Mouse (Mus musculus) stomach, embryonic 14.5 days (tissue): Measurements from ENCODE around the gene Cenpt. TPM values are rescaled to one million over a fixed set of nuclear protein-coding genes. Genes with fewer than 3 reads are reported as not detected.

Experiments
- ATAC-seq: fragments of 200-750 bp; cut with Nextera tagmentation; 2 replicates; pipeline ENCODE4 v1.8.0; 2017; ENCODE audit warnings: low read depth, moderate TSS enrichment; ENCODE audit not compliant: insufficient number of reproducible peaks, insufficient read depth, low FRiP score
- H3K27ac ChIP-seq: fragments of 300-500 bp; sonication (generic); 2 replicates; pipeline ENCODE4 v1.5.1; 2014; ENCODE audit warnings: mild to moderate bottlenecking, low read length, moderate library complexity, mixed read lengths
- H3K27me3 ChIP-seq: fragments of 300-500 bp; sonication (generic); 2 replicates; pipeline ENCODE4 v1.6.1; 2014; ENCODE audit warnings: low read length, control low read depth, mixed read lengths; ENCODE audit not compliant: control insufficient read depth, insufficient read depth
- H3K36me3 ChIP-seq: fragments of 300-500 bp; sonication (generic); 2 replicates; pipeline ENCODE4 v1.6.1; 2014; ENCODE audit warnings: mild to moderate bottlenecking, control low read depth, low read length, moderate library complexity, mixed read lengths; ENCODE audit not compliant: control insufficient read depth, insufficient read depth
- H3K4me1 ChIP-seq: fragments of 300-500 bp; sonication (generic); 2 replicates; pipeline ENCODE4 v1.6.1; 2014; ENCODE audit warnings: low read length, control low read depth, mixed read lengths; ENCODE audit not compliant: control insufficient read depth, insufficient read depth
- H3K4me2 ChIP-seq: fragments of 300-500 bp; sonication (generic); replicated peaks from 2 replicates; pipeline ENCODE4 v1.6.1; 2014; ENCODE audit warnings: low read depth, low read length, control low read depth
- H3K4me3 ChIP-seq: fragments of 300-500 bp; sonication (generic); 2 replicates; pipeline ENCODE4 v1.5.1; 2014; ENCODE audit warnings: low read depth, low read length, control low read depth
- H3K9ac ChIP-seq: fragments of 300-500 bp; sonication (generic); replicated peaks from 2 replicates; pipeline ENCODE4 v1.6.1; 2014; ENCODE audit warnings: low read depth, mild to moderate bottlenecking, control low read depth, low read length, moderate library complexity, mixed read lengths
- H3K9me3 ChIP-seq: fragments of 300-500 bp; sonication (generic); 2 replicates; pipeline ENCODE4 v1.6.1; 2016; ENCODE audit warnings: low read depth, low read length, control low read depth; ENCODE audit not compliant: control insufficient read depth
- WGBS: fragments of 180-500 bp; shearing (Covaris S2); extraction: QIAGEN DNeasy Blood & Tissue Kit; methylation state at CpG from one replicate; pipeline ENCODE4 v1.1.7; 2014; 5-methylcytosine and 5-hydroxymethylcytosine counted together
- polyA plus RNA-seq: library from polyadenylated mRNA; unstranded; fragments of >200 nt; fragmentation: Nextera tagmentation; extraction: Ambion mirVana; gene quantifications from 2 replicates; pipeline ENCODE4 v1.2.1, GENCODE M21; 2014

The Cenpt gene
- polyA plus RNA-seq, 1 experiment from 2014 or later = 52.3 TPM

DNA sequence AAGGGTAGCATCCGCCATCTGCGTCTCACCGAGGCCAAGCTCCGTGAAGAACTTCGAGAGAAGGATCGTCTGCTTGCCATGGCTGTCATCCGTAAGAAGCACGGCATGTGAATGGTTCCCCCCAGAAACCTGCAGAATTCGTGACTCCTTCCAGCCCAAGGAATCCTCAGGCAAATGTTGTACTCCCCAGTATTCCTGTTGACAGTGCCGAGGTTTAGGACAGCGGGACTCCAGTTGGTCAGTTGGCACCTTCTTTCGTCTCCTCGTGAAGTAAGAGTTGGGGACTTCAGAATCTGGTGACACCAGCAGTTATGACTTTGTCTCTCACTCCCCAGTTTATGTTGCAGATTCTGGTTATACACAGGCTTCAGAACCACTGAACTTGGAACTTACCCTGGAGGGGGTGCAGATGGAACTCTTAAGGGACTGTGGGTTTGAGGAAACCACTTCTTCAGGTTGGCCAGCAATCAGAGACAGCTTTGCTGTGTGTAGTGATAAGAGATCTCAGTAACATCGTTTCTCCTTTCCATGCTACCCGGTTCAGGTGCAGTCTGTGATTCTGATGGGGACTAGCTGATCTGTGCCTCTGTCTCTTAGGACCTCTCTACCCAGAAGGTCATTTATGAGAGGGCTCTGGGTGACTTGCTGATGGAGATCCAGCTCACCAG, 3.2 kb upstream of the Cenpt start:
- peak overlapping the region; percentile 77 for H3K9ac ChIP-seq
- peak overlapping the region; percentile 98 for H3K4me2 ChIP-seq
- no peaks in the 10 kb centered on the region for H3K9me3 ChIP-seq
- peak overlapping the region; percentile 87 for H3K27ac ChIP-seq
- H3K4me1 ChIP-seq = peaks cover 20% of the 10 kb centered on the region
- peak overlapping the region; percentile 67 for H3K4me3 ChIP-seq
- ATAC-seq = no peak
- H3K27me3 ChIP-seq = no peaks in the 10 kb centered on the region
- peaks cover 4% of the 10 kb centered on the region for H3K36me3 ChIP-seq
- 15% methylated on average over 15 of the region's 15 CpGs for WGBS

DNA sequence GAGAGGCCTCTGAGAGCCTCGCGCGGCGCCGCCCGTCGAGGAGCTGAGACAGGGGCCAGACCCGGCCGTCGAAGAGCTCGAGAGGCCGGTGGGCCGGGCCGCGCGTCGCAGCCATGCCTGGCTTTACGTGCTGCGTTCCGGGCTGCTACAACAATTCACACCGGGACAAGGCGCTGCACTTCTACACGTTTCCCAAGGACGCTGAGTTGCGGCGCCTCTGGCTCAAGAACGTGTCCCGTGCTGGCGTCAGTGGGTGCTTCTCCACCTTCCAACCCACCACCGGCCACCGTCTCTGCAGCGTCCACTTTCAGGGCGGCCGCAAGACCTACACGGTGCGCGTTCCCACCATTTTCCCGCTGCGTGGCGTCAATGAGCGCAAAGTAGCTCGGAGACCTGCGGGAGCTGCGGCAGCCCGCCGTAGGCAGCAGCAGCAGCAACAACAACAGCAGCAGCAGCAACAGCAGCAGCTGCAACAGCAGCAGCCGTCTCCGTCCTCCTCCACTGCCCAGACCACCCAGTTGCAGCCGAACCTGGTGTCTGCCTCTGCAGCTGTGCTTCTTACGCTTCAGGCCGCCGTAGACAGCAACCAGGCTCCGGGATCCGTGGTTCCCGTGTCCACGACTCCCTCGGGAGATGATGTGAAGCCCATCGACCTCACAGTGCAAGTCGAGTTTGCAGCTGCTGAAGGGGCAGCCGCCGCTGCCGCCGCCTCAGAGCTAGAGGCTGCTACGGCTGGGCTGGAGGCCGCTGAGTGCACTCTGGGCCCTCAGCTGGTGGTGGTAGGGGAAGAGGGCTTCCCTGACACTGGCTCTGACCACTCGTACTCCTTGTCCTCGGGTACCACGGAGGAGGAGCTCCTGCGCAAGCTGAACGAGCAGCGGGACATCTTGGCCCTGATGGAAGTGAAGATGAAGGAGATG, 2.4 kb upstream of the Cenpt start:
- Histone ChIP-seq H3K4me1 (peaks cover 24% of the 10 kb centered on the region), H3K27ac (peak overlapping the region; percentile 87)
- under 1% methylated on average over 71 of the region's 71 CpGs for WGBS

DNA sequence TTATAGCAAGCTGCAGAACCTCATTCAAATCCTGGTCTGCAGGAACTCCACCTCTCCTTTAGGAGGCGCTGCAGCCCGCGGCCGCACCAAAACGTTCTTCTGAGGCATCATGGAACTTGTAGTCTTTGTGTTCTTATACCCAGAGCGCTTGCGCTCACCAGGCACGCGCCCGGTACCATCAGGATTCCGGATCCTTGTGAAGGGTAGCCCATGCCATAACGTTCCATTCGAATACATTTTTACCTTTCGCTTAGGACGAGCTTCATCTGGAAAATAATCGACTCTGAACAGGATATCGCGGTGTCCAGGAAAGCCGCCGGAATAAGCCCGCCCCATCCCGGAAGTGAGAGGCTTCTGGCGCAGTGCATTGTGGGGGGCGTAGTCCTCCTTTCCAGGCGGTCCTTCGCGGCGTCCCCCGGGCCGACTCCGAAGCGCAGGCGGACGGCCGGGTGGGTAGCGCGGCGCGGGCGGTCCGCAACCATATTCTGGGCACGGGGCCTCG, 1.7 kb upstream of the Cenpt start, which contains the start of gene Thap11:
Gene Thap11 (plus strand): TSS at position 418 of the 502 bp plus-strand sequence.
- ATAC-seq = peak; percentile 90

More for the DNA sequence above, 2.4 kb upstream of the Cenpt start:
- H3K4me2 ChIP-seq = peak overlapping the region; percentile 98
- no peaks in the 10 kb centered on the region for H3K27me3 ChIP-seq
- H3K4me3 ChIP-seq = peak overlapping the region; percentile 67
- peak overlapping the region; percentile 77 for H3K9ac ChIP-seq
- no peaks in the 10 kb centered on the region for H3K9me3 ChIP-seq
- H3K36me3 ChIP-seq = peaks cover 4% of the 10 kb centered on the region
- no peak for ATAC-seq

DNA sequence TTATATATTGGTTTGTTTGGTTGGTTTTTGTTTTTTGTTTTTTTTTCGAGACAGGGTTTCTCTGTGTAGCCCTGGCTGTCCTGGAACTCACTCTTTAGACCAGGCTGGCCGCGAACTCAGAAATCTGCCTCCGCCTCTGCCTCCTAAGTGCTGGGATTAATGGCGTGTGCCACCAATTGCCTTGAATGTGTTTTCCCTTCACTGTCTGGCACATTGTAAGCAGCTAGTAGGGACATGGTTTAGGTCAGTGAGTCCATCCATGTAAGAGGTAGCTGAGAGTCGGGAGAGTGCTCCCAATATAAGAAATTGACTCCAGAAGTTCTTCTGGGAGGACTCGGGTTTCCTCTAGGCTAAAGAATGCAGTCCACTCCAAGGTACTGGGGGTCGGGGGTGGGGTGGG, 1.2 kb upstream of the Cenpt start:
- no peaks in the 10 kb centered on the region for H3K9me3 ChIP-seq
- WGBS = 28% methylated on average over 8 of the region's 8 CpGs
- peaks cover 4% of the 10 kb centered on the region for H3K36me3 ChIP-seq
- H3K27ac ChIP-seq = no peak overlapping the region
- no peak for ATAC-seq
- H3K4me3 ChIP-seq = peak overlapping the region; percentile 67
- H3K4me1 ChIP-seq = peaks cover 20% of the 10 kb centered on the region
- peak overlapping the region; percentile 29; the same call in 1 of the 2 replicates for H3K4me2 ChIP-seq
- H3K27me3 ChIP-seq = no peaks in the 10 kb centered on the region
- no peak overlapping the region for H3K9ac ChIP-seq

More for the DNA sequence above, 1.7 kb upstream of the Cenpt start, which contains the start of gene Thap11:
- peaks cover 25% of the 10 kb centered on the region for H3K4me1 ChIP-seq
- peak within 1 kb of the TSS; percentile 77 for H3K9ac ChIP-seq
- H3K36me3 ChIP-seq = peaks cover 4% of the 10 kb centered on the region
- under 1% methylated on average over 43 of the region's 43 CpGs for WGBS
- peak within 1 kb of the TSS; percentile 67 for H3K4me3 ChIP-seq
- H3K27ac ChIP-seq = peak within 1 kb of the TSS; percentile 87
- peak within 1 kb of the TSS; percentile 98 for H3K4me2 ChIP-seq
- H3K9me3 ChIP-seq = no peaks in the 10 kb centered on the region
- no peaks in the 10 kb centered on the region for H3K27me3 ChIP-seq

DNA sequence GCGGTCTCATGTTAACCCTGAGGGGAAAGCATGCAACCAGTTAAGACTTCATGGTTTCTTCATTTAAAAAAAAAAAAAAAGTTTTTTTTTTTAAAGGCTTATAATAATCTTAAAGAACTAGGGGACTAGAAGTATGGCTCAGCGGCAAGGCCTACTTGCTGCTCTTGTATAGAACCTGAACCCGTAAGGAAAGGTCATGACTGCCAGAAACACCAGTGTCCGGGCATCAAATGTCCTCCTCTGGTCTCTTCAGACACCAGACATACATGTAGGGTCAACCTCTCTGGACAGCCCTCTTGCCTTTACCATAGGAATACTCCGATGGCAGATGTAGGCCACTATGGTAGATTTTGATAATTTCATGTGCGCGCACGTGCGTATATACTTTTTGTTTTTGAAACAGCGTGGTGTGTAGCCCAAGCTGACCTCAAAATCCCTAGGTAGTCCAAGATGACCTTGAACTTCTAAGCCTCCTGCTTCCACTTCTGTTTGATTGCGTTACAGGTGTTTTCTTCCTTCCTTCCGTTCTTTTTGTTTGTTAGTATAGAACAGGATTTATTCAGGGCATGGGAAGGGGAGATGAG, 840 bp downstream of the Cenpt start:
- ATAC-seq = no peak
- H3K27ac ChIP-seq = no peak overlapping the region
- WGBS = 78% methylated on average over 12 of the region's 12 CpGs
- H3K36me3 ChIP-seq = peaks cover 12% of the 10 kb centered on the region
- H3K4me3 ChIP-seq = peak overlapping the region; percentile 53; the same call in 1 of the 2 replicates
- no peak overlapping the region for H3K4me2 ChIP-seq
- no peaks in the 10 kb centered on the region for H3K27me3 ChIP-seq
- no peaks in the 10 kb centered on the region for H3K9me3 ChIP-seq
- no peak overlapping the region for H3K9ac ChIP-seq
- peaks cover 19% of the 10 kb centered on the region for H3K4me1 ChIP-seq

DNA sequence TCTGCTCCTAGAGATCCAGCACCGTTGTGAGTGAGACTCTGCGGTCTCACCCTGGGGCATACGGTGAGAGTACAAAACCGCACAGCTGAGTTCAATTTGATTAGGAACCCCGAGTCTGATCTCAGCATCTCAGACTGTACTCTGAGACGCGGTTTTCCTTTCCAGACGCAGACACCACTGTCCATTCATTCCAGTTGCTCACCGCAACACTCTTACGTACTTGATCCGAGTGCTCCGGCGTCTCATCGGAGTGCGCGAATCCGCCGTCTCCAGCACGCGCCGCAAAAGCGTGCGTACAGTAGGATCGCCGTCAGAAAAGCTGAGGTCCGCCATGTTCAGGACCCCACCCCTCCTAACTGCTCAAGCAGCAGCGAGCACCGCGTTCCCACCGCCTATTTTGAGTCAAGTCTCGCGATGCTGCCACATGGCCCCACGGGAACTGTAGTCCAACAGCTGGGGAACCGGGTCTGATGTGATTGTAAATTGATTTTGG, 1.4 kb downstream of the Cenpt start:
- peaks cover 14% of the 10 kb centered on the region for H3K4me1 ChIP-seq
- no peaks in the 10 kb centered on the region for H3K27me3 ChIP-seq
- WGBS = under 1% methylated on average over 34 of the region's 34 CpGs
- no peak overlapping the region for H3K27ac ChIP-seq
- peaks cover 17% of the 10 kb centered on the region for H3K36me3 ChIP-seq
- H3K4me2 ChIP-seq = peak overlapping the region; percentile 68
- no peaks in the 10 kb centered on the region for H3K9me3 ChIP-seq
- H3K4me3 ChIP-seq = peak overlapping the region; percentile 53
- ATAC-seq = peak; percentile 83
- H3K9ac ChIP-seq = peak overlapping the region; percentile 43

DNA sequence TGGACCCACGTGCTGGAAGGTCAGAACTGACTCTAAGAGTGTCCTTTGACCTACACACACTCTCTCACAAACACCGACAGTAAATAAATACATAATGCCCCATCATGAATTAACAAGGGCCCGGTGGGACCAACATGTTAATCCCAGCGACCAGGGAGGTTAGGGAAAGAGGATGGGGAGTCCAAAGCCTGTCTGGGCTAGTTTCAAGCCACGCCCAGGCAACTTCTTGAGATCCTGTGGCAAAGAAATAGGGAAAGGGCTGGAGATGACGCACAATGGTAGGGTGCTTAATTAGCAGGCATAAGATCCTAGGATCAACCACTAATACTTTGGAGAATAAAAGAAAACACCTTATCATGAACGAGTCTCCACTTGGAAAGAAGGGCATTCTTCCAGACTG, 2.5 kb downstream of the Cenpt start:
- Histone ChIP-seq H3K4me3 (peak overlapping the region; percentile 1; the same call in 1 of the 2 replicates), H3K9me3 (no peaks in the 10 kb centered on the region), H3K27ac (no peak overlapping the region), H3K9ac (no peak overlapping the region), H3K27me3 (no peaks in the 10 kb centered on the region), H3K36me3 (peaks cover 23% of the 10 kb centered on the region), H3K4me2 (peak overlapping the region; percentile 24), H3K4me1 (peaks cover 6% of the 10 kb centered on the region; the same call in 1 of the 2 replicates)
- no peak for ATAC-seq
- 72% methylated on average over 7 of the region's 7 CpGs for WGBS

DNA sequence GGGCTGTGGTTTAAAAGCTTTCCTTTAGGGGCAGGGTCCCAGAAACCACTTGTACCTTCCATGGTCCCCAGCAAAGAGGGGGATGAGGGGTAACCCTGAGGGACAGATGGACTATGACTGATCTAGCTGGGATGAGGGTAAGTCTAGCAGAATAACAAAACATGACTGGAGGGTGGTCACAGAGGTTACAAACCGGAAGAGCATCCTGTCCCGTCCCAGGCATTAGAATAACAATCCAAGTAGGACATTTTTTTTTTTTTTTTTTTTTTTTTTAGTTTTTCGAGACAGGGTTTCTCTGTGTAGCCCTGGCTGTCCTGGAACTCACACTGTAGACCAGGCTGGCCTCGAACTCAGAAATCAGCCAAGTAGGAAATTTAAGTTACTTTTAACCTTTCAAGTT, 3.1 kb downstream of the Cenpt start:
- H3K4me2 ChIP-seq = no peak overlapping the region
- no peak overlapping the region for H3K9ac ChIP-seq
- 82% methylated on average over 4 of the region's 4 CpGs for WGBS
- H3K27ac ChIP-seq = no peak overlapping the region
- no peak overlapping the region; the same call in 1 of the 2 replicates for H3K4me3 ChIP-seq
- H3K36me3 ChIP-seq = peaks cover 23% of the 10 kb centered on the region
- no peaks in the 10 kb centered on the region for H3K9me3 ChIP-seq
- no peaks in the 10 kb centered on the region for H3K27me3 ChIP-seq
- H3K4me1 ChIP-seq = peaks cover 6% of the 10 kb centered on the region; the same call in 1 of the 2 replicates
- no peak for ATAC-seq
